Mouse (Mus musculus): Measurements from ENCODE around the gene Stard10. TPM values are rescaled to one million over a fixed set of nuclear protein-coding genes. Genes with fewer than 3 reads are reported as not detected.

Stard10 gene
- polyA plus RNA-seq, 1 experiment from 2014 or later = 6.8 TPM

- Histone ChIP-seq H3K9ac (replicated peaks) (no peak overlapping the region), H3K36me3 (no peaks in the 10 kb centered on the region), H3K9me3 (no peaks in the 10 kb centered on the region), H3K4me3 (replicated peaks) (no peak overlapping the region), H3K4me2 (replicated peaks) (no peak overlapping the region), H3K27ac (no peak overlapping the region), H3K4me1 (replicated peaks) (peaks cover 5% of the 10 kb centered on the region; the same call in 1 of the 2 replicates), H3K27me3 (no peaks in the 10 kb centered on the region)
- no peak for ATAC-seq
- 75% methylated on average over 3 of the region's 3 CpGs for WGBS
Observed at GRCm38 (mm10) chr7:101360406-101360805, 43.5 kb downstream of the Stard10 start.

DNA sequence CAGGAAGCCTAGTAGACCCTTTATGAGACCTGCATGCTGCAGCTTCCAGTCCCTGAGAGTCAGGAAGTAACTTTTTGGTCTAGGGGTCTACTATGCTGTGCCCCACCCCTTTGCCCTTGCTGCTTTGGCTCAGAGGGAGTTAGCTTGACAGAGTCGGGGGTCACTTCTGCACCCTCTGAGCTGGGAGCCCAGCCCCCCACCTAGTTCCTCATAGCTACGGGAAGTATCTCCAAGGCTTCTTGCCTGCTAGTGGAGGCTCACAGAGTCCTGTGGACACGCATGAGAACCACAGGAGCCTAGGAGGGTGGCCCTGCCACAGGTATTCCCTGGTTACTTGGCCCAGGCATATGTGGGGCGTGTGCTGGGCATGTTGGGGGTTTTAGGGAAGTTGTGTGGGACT lies 44.1 kb downstream of the Stard10 start:
- Histone ChIP-seq H3K4me1 (replicated peaks) (peaks cover 5% of the 10 kb centered on the region; the same call in 1 of the 2 replicates), H3K9me3 (no peaks in the 10 kb centered on the region), H3K27ac (no peak overlapping the region), H3K4me2 (replicated peaks) (no peak overlapping the region), H3K36me3 (no peaks in the 10 kb centered on the region), H3K4me3 (replicated peaks) (no peak overlapping the region), H3K9ac (replicated peaks) (no peak overlapping the region), H3K27me3 (no peaks in the 10 kb centered on the region)
- no peak for ATAC-seq
- WGBS = 81% methylated on average over 4 of the region's 4 CpGs

- H3K4me1 ChIP-seq (replicated peaks) = peaks cover 3% of the 10 kb centered on the region; the same call in 1 of the 2 replicates
- H3K9ac ChIP-seq (replicated peaks) = no peak overlapping the region
- 76% methylated on average over 4 of the region's 4 CpGs for WGBS
- no peak overlapping the region for H3K4me3 ChIP-seq (replicated peaks)
- no peak overlapping the region for H3K4me2 ChIP-seq (replicated peaks)
- H3K27me3 ChIP-seq = no peaks in the 10 kb centered on the region
- no peaks in the 10 kb centered on the region for H3K9me3 ChIP-seq
- H3K36me3 ChIP-seq = no peaks in the 10 kb centered on the region
- ATAC-seq = no peak
- no peak overlapping the region for H3K27ac ChIP-seq
Observed at GRCm38 (mm10) chr7:101361767-101362166, 44.9 kb downstream of the Stard10 start.

DNA sequence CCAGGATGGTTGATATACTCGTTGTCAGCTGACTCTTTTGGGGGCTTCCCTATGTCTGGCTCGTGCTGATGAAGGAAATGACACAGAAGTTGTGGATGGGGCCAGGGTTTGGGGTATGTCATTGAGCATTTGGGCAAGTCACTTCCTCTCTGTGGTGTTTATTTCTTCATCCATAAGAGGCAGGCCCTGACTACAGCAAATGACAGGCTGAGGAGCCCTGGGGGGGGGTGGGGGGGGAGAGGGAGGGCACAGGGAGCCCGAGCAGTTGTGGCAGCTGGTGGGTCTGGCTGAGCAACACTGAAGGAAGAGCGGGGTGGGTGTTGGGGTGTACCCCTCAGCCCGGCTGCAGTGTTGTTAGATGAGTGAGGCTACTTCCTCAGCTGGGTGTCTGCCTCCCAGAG lies 45.9 kb downstream of the Stard10 start:
- H3K9ac ChIP-seq (replicated peaks) = no peak overlapping the region
- no peaks in the 10 kb centered on the region for H3K9me3 ChIP-seq
- H3K27me3 ChIP-seq = no peaks in the 10 kb centered on the region
- no peak overlapping the region for H3K27ac ChIP-seq
- H3K4me2 ChIP-seq (replicated peaks) = no peak overlapping the region
- no peaks in the 10 kb centered on the region for H3K36me3 ChIP-seq
- H3K4me3 ChIP-seq (replicated peaks) = no peak overlapping the region
- ATAC-seq = no peak
- H3K4me1 ChIP-seq (replicated peaks) = no peaks in the 10 kb centered on the region
- WGBS = 71% methylated on average over 5 of the region's 5 CpGs

- ATAC-seq = no peak
- H3K4me1 ChIP-seq (replicated peaks) = no peaks in the 10 kb centered on the region
- no peak overlapping the region for H3K4me3 ChIP-seq (replicated peaks)
- no peaks in the 10 kb centered on the region for H3K36me3 ChIP-seq
- H3K9ac ChIP-seq (replicated peaks) = no peak overlapping the region
- no peaks in the 10 kb centered on the region for H3K27me3 ChIP-seq
- no peaks in the 10 kb centered on the region for H3K9me3 ChIP-seq
- 84% methylated on average over 5 of the region's 5 CpGs for WGBS
- no peak overlapping the region for H3K27ac ChIP-seq
- H3K4me2 ChIP-seq (replicated peaks) = no peak overlapping the region
Observed at GRCm38 (mm10) chr7:101363914-101364313, 47.0 kb downstream of the Stard10 start.

DNA sequence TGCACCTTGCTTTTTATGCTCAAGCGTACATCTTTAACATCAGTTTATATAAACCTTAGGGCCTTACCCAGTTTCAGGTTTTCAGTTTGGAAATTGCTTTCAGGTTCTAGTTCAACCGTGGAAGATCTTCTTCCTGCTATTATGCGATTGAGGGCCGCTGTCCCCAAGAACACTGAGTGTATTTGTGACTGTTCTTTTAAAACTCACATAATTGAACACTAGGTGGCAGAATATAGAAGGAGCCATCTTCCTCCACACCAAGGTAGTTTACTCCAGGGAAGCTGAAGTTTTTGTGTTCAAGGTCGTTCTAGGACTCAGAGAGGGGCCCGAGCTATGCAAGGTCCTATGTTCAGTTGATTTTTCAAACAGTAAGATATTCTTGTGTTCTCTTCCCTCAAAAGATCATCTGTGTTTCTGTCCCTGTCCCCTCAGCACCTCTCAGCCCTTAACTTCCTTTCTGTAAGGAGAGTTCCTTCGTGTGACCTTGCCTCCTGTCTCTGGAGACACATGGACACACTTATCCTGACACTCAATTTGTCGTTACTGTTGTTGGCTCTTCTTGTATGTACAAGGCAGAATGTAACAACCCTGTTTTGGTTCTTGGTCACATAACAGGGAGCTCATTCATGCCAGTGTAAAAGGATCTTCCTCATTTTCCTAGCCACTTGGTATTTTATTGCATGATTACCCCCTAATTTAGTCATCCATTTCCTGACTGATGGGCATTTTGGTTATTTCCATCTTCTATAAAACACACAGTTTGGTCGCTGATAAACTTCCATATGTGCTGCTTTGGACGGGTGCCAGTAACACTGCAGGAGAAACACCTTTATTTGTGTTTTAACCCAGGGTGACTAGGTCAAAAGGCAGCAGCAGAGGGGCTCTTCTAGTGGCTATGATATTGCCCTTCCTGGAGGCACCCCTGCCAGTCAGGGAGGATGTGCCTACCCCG lies 51.3 kb downstream of the Stard10 start:
- H3K4me1 ChIP-seq (replicated peaks) = no peaks in the 10 kb centered on the region
- no peaks in the 10 kb centered on the region for H3K36me3 ChIP-seq
- H3K9ac ChIP-seq (replicated peaks) = no peak overlapping the region
- ATAC-seq = no peak
- H3K4me2 ChIP-seq (replicated peaks) = no peak overlapping the region
- no peak overlapping the region for H3K27ac ChIP-seq
- no peaks in the 10 kb centered on the region for H3K27me3 ChIP-seq
- no peak overlapping the region for H3K4me3 ChIP-seq (replicated peaks)
- no peaks in the 10 kb centered on the region for H3K9me3 ChIP-seq
- WGBS = 71% methylated on average over 11 of the region's 11 CpGs

DNA sequence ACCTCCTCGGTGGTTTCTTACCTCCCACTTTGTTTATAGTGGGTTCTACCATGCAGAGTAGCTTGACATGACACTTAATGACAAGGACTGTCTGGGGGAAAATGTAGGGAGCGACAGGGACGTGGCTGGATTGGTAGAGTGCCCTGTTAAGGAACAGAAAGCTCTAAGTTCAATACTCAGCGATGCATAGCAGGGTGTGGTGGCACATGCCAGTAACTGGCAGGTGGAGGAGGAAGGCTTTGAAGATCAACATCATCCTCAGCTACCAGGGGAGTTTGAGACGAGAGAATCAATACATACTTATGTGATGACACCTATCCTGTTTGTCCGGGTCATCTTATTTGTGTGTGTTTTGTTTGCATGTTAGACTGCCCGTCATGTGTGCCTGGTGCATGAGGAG lies 52.8 kb downstream of the Stard10 start:
- 82% methylated on average over 7 of the region's 7 CpGs for WGBS
- Histone ChIP-seq H3K36me3 (no peaks in the 10 kb centered on the region), H3K27me3 (no peaks in the 10 kb centered on the region), H3K27ac (no peak overlapping the region), H3K4me1 (replicated peaks) (0 out of 2 replicates have a peak, but pooled peaks cover 4% of the 10 kb centered on the region), H3K9ac (replicated peaks) (no peak overlapping the region), H3K4me2 (replicated peaks) (no peak overlapping the region), H3K9me3 (no peaks in the 10 kb centered on the region), H3K4me3 (replicated peaks) (no peak overlapping the region)
- ATAC-seq = no peak

- no peak overlapping the region for H3K4me2 ChIP-seq (replicated peaks)
- no peak overlapping the region for H3K27ac ChIP-seq
- ATAC-seq = peak; percentile 29; the same call in 1 of the 2 replicates
- H3K36me3 ChIP-seq = no peaks in the 10 kb centered on the region
- H3K4me1 ChIP-seq (replicated peaks) = peaks cover 11% of the 10 kb centered on the region
- no peak overlapping the region for H3K9ac ChIP-seq (replicated peaks)
- 89% methylated on average over 26 of the region's 26 CpGs for WGBS
- H3K9me3 ChIP-seq = no peaks in the 10 kb centered on the region
- H3K4me3 ChIP-seq (replicated peaks) = no peak overlapping the region
- no peaks in the 10 kb centered on the region for H3K27me3 ChIP-seq
Observed at GRCm38 (mm10) chr7:101373082-101373481, 56.2 kb downstream of the Stard10 start.

DNA sequence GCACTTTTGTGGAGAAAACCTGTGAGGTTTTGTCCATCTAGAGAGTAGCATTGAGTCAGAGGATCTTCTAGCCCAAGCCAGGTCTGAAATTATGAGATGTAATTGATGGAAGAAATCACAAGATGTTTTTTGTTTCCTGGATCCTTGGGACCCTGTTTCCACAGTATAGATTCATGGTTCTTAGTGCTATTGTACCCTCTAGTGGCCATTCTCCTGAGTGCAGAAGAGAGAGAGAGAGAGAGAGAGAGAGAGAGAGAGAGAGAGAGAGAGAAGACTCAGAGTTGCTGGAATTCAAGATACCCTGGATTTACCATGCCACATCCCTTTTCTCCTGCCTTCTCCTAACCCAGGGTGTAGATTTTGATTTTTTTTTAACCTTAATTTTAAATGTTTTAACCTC lies 57.3 kb downstream of the Stard10 start:
- no peaks in the 10 kb centered on the region for H3K27me3 ChIP-seq
- no peak overlapping the region for H3K9ac ChIP-seq (replicated peaks)
- peak; percentile 81 for ATAC-seq
- H3K27ac ChIP-seq = no peak overlapping the region
- H3K36me3 ChIP-seq = no peaks in the 10 kb centered on the region
- no peaks in the 10 kb centered on the region for H3K9me3 ChIP-seq
- H3K4me2 ChIP-seq (replicated peaks) = no peak overlapping the region
- no peak overlapping the region for H3K4me3 ChIP-seq (replicated peaks)
- H3K4me1 ChIP-seq (replicated peaks) = peaks cover 14% of the 10 kb centered on the region

DNA sequence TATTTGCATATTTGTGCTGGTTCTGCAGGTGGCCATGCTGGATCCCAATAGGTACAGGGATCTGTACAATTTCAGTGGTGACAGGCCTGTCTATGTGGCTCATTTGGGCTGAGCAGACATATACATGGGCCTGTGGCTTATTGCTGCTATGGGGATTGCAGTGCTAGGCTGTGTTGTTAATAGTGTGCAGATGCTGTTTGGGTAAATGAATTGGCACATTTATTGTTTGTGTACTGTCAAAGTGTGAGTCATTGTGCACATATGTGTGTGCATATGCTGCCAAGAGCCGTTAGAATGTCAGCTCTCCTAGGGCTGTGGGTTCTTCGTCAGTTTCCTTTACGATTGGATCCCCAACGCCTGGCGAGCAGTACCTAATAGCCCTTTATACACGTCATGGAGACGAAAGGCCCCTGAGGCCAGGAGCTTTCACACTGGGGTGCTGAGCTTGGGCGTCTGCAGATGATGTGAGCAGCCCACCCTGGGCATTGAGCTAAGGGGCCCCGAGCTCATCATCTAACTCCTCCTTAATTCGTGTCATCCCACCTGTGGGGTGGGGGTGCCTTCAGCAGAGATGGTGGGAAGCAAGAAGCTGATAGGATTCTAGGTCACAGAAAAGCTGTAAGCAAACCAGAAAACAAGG lies 59.9 kb downstream of the Stard10 start:
- no peaks in the 10 kb centered on the region for H3K36me3 ChIP-seq
- ATAC-seq = no peak

DNA sequence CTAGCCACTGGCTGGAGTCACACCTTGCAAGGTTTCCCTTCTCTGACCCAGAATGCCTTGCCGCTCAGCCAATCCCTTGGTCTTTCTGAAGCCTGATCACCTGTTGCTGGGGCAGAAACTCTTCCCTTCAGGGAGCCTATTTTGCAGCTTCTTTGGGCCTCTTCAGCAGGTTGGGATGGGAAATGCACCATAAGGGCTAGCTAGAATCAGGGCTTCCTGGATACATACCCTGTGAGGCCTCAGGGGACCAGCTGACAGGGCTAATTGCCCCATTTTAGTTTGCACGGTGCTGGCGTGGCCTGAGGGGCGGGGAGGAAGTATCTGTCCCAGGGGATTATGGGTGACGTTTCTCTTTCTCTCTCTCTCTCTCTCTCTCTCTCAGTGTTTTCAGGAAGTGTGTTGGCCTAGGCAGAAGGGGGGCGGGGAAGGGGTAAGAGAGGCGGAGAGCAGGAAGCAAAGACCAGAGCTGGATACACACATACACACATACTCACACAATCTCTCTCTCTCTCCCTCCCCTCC lies 60.9 kb downstream of the Stard10 start:
- Histone ChIP-seq H3K36me3 (no peaks in the 10 kb centered on the region), H3K9ac (replicated peaks) (no peak overlapping the region), H3K27me3 (no peaks in the 10 kb centered on the region), H3K4me1 (replicated peaks) (peaks cover 14% of the 10 kb centered on the region), H3K9me3 (no peaks in the 10 kb centered on the region), H3K4me2 (replicated peaks) (peak overlapping the region; percentile 1; the same call in 1 of the 2 replicates), H3K4me3 (replicated peaks) (no peak overlapping the region), H3K27ac (no peak overlapping the region)
- ATAC-seq = peak; percentile 41; the same call in 1 of the 2 replicates
- WGBS = 30% methylated on average over 7 of the region's 7 CpGs

More for the DNA sequence above, 59.9 kb downstream of the Stard10 start:
- Histone ChIP-seq H3K4me2 (replicated peaks) (no peak overlapping the region), H3K9me3 (no peaks in the 10 kb centered on the region), H3K9ac (replicated peaks) (no peak overlapping the region), H3K4me3 (replicated peaks) (no peak overlapping the region), H3K27me3 (no peaks in the 10 kb centered on the region), H3K27ac (no peak overlapping the region), H3K4me1 (replicated peaks) (peaks cover 14% of the 10 kb centered on the region)
- WGBS = 77% methylated on average over 10 of the region's 10 CpGs

GRCm38 (mm10) chr7:101378285-101378684 lies 61.4 kb downstream of the Stard10 start:
- H3K27ac ChIP-seq = no peak overlapping the region
- H3K4me1 ChIP-seq (replicated peaks) = peaks cover 14% of the 10 kb centered on the region
- 53% methylated on average over 3 of the region's 3 CpGs for WGBS
- H3K4me2 ChIP-seq (replicated peaks) = peak overlapping the region; percentile 1; the same call in 1 of the 2 replicates
- H3K4me3 ChIP-seq (replicated peaks) = no peak overlapping the region
- H3K9me3 ChIP-seq = no peaks in the 10 kb centered on the region
- H3K27me3 ChIP-seq = no peaks in the 10 kb centered on the region
- no peaks in the 10 kb centered on the region for H3K36me3 ChIP-seq
- no peak overlapping the region for H3K9ac ChIP-seq (replicated peaks)
- ATAC-seq = no peak
